Comparison of ENCODE assay signal across 8 mouse cellular contexts in the genomic region with DNA sequence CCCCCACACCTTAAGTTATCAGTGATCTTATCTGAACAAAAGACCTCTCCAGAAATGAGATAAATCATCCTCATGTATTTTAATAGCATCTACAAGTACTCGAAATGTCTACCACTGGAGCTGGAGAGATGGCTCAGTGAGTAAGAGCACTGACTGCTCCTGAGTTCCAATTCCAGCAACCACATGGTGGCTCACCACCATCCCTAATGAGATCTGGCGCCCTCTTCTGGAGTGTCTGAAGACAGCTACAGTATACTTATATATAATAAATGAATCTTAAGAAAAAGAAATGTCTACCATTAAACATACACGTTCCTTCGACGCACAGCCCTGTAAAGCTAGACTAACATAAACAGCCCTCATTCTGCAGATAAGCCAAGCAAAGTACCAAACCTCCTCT. TPM values are rescaled to one million over a fixed set of nuclear protein-coding genes. Genes with fewer than 3 reads are reported as not detected.
DNase-seq lines count a peak whose midpoint lies in the region; ATAC-seq and TF ChIP-seq lines count a peak whose summit lies in the region.
"Had no signal": no experiment of that assay in that cellular context is flagged by ENCODE, and none has a peak within 500 bp of the region (broad histone marks: within the 10 kb centered on the region; RNA-seq: fewer than 3 reads in every experiment).

No protein-coding gene starts in this region.

- no peak overlapping the region for H3K9ac ChIP-seq in liver, adult 2 months (ENCODE audit: low read depth, low read length)

- H3K79me2 ChIP-seq in liver, adult 2 months (ENCODE audit: control insufficient read depth, insufficient read depth, low read length), result no peaks in the 10 kb centered on the region

- H3K9me3 ChIP-seq in embryonic facial prominence, embryonic 10.5 days, result no peaks in the 10 kb centered on the region

- no peak overlapping the region for H3K27ac ChIP-seq in liver, adult 2 months (replicated peaks; ENCODE audit: insufficient read depth, low read depth, low read length)
- no peak overlapping the region for H3K27ac ChIP-seq in embryonic facial prominence, embryonic 10.5 days (replicated peaks)

- no peak overlapping the region for H3K4me3 ChIP-seq in liver, adult 2 months (ENCODE audit: insufficient read depth, low read depth, low read length)
- H3K4me3 ChIP-seq in embryonic facial prominence, embryonic 10.5 days, result no peak overlapping the region

- no peak for TF ChIP-seq POLR2A in liver, adult 2 months (IDR thresholded peaks at IDR 0.05; ENCODE audit: extremely low read depth, insufficient read depth, low read length)

- DNase-seq in liver, adult 2 months (ENCODE audit: extremely low read depth, low read depth, low spot score), result peak; percentile 40
- DNase-seq in liver (no peak), ES-CJ7 (ENCODE audit: low read depth, low spot score) (peak; percentile 29)
- DNase-seq in adrenal gland, postnatal 14 days, result peak; percentile 30
- DNase-seq in naive thymus-derived CD4-positive, alpha-beta T cell, adult 2 months (ENCODE audit: low read depth), result peak; percentile 34
- no peak for DNase-seq in embryonic facial prominence, embryonic 10.5 days (ENCODE audit: low spot score)

- ATAC-seq in erythroid progenitor cell, adult 5-6 weeks (replicated peaks; ENCODE audit: low FRiP score, poor library complexity, severe bottlenecking), result no peak

- WGBS in liver, adult 2 months, result 82% methylated on average over 5 of the region's 5 CpGs
- 80% methylated on average over 5 of the region's 5 CpGs for WGBS in embryonic facial prominence, embryonic 10.5 days

- no peak; the same call in 1 of the 2 replicates for TF ChIP-seq CTCF in liver, adult 2 months (IDR thresholded peaks at IDR 0.05; ENCODE audit: low read depth, low read length)

- peaks cover 13% of the 10 kb centered on the region for H3K36me3 ChIP-seq in liver, adult 2 months (ENCODE audit: control insufficient read depth, insufficient read depth, low read length)
- peaks cover 29% of the 10 kb centered on the region for H3K36me3 ChIP-seq in embryonic facial prominence, embryonic 10.5 days (replicated peaks)

- H3K4me1 ChIP-seq in liver, adult 2 months (ENCODE audit: control insufficient read depth, insufficient read depth, low read length), result no peaks in the 10 kb centered on the region
- no peaks in the 10 kb centered on the region for H3K4me1 ChIP-seq in embryonic facial prominence, embryonic 10.5 days

- no peaks in the 10 kb centered on the region for H3K27me3 ChIP-seq in liver, adult 2 months (ENCODE audit: control insufficient read depth, insufficient read depth, low read length)
- H3K27me3 ChIP-seq in embryonic facial prominence, embryonic 10.5 days (replicated peaks; ENCODE audit: low read depth, poor library complexity, severe bottlenecking), result no peaks in the 10 kb centered on the region

RNA-seq across cellular contexts. Expression of a gene that starts 32.3 kb away (rescaled TPM):
- 7.6 and 8.6 TPM in 2 replicates for total RNA-seq in liver, adult 2 months (2014; rRNA removed)
- 7.6 and 11.7 TPM in 2 replicates for polyA plus RNA-seq in liver, adult 2 months (2012; rRNA removed)
- 10.1 and 15.5 TPM in 2 replicates for total RNA-seq in adrenal gland, postnatal 14 days (2021)
- polyA plus RNA-seq in embryonic facial prominence, embryonic 10.5 days (2016; fragmentation: Nextera tagmentation; extraction: Ambion mirVana), result 9.0 and 10.5 TPM in 2 replicates
- total RNA-seq in erythroid progenitor cell, adult 5-6 weeks (2015; ENCODE audit: low replicate concordance), result 15.1 and 20.9 TPM in 2 replicates
- 7.7 and 9.1 TPM in 2 replicates for total RNA-seq in erythroid progenitor cell, adult 5-6 weeks (2017; ENCODE audit: low replicate concordance)

RNA-seq across cellular contexts. Expression of a gene that starts 45.9 kb away (rescaled TPM):
- total RNA-seq in liver, adult 2 months (2014; rRNA removed), result 920 and 1,216 TPM in 2 replicates
- polyA plus RNA-seq in liver, adult 2 months (2012; rRNA removed), result 217 and 227 TPM in 2 replicates
- total RNA-seq in adrenal gland, postnatal 14 days (2021), result 37.0 and 130 TPM in 2 replicates
- 3.8 and 4.2 TPM in 2 replicates for polyA plus RNA-seq in embryonic facial prominence, embryonic 10.5 days (2016; fragmentation: Nextera tagmentation; extraction: Ambion mirVana)
- 1.3 and 1.8 TPM in 2 replicates for total RNA-seq in erythroid progenitor cell, adult 5-6 weeks (2015; ENCODE audit: low replicate concordance)
- total RNA-seq in erythroid progenitor cell, adult 5-6 weeks (2017; ENCODE audit: low replicate concordance), result 0.23 and 3.6 TPM in 2 replicates
- total RNA-seq: hematopoietic stem cell, adult 5-6 weeks had no signal

RNA-seq across cellular contexts. Expression of a gene that starts 54.8 kb away (rescaled TPM):
- total RNA-seq in liver, adult 2 months (2014; rRNA removed), result 10.5 and 15.2 TPM in 2 replicates
- polyA plus RNA-seq in liver, adult 2 months (2012; rRNA removed), result 1.2 TPM in 2 replicates
- 18.9 and 20.5 TPM in 2 replicates for total RNA-seq in adrenal gland, postnatal 14 days (2021)
- 18.1 and 20.7 TPM in 2 replicates for polyA plus RNA-seq in embryonic facial prominence, embryonic 10.5 days (2016; fragmentation: Nextera tagmentation; extraction: Ambion mirVana)
- total RNA-seq in erythroid progenitor cell, adult 5-6 weeks (2015; ENCODE audit: low replicate concordance), result 13.7 and 31.0 TPM in 2 replicates
- 14.1 and 17.2 TPM in 2 replicates for total RNA-seq in erythroid progenitor cell, adult 5-6 weeks (2017; ENCODE audit: low replicate concordance)

Comparison
In these comparisons a context has a peak if more than half of its experiments do, and no peak if none do; other contexts are left out.
1. DNase-seq: peak in liver, adult 2 months (single experiment), ES-CJ7 (single experiment), adrenal gland, postnatal 14 days (single experiment) and naive thymus-derived CD4-positive, alpha-beta T cell, adult 2 months (single experiment); none in liver (single experiment) and embryonic facial prominence, embryonic 10.5 days (single experiment).